Mouse (Mus musculus): ENCODE measurements around the gene Hspbap1. TPM values are rescaled to one million over a fixed set of nuclear protein-coding genes. Genes with fewer than 3 reads are reported as not detected.

Hspbap1 gene
- polyA plus RNA-seq, 1 experiment from 2014 or later: 30.4 TPM

DNA sequence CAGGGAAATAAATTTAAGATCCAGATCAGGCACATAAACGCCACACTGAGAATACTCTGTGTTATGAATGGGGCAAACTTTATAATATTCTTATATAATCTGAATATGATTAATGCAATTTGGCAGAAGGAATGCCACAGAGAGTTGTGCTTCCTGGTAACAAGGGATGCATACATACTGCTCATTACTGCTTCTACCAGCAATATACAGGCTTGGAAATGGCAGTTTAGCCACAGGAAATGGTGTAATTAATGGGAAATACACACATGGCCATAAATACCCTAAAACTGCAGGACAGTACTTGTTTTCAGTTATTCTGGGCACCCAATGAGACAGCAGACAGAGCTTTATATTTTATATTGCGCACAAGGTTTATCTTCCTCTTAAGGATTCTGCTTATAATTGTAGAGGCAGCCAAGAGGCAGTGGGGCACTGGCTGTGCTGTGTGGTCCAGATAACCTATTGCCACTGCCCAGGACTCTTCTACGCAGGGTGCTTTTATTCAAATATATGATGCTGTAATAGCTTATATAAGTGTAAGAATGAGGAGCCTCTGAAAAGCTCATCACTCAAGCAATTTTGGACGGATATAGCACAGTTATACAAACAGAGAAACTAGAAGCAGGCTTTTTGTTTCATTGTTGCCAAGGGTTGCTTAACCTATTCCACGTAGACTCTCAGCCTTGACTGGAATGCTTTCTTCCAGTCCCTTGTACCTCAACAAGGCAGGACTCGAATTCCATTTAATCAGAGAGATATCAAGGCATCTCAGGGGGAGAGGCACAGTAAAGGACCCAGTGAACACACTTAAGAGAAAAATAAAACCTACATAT lies 14.5 kb upstream of the Hspbap1 start:
- 76% methylated on average over 6 of the region's 6 CpGs for WGBS
- H3K4me1 ChIP-seq (replicated peaks; ENCODE audit: control insufficient read depth, insufficient read depth, low read length): peaks cover 10% of the 10 kb centered on the region
- H3K36me3 ChIP-seq (ENCODE audit: control insufficient read depth, insufficient read depth, low read length): no peaks in the 10 kb centered on the region
- H3K27ac ChIP-seq (ENCODE audit: low read depth, low read length): no peak overlapping the region
- H3K9ac ChIP-seq (ENCODE audit: low read depth, low read length): no peak overlapping the region
- no peak for DNase-seq (ENCODE audit: low spot score)
- no peaks in the 10 kb centered on the region for H3K9me3 ChIP-seq (ENCODE audit: control insufficient read depth, low read length)
- no peaks in the 10 kb centered on the region for H3K27me3 ChIP-seq (replicated peaks; ENCODE audit: control insufficient read depth, insufficient read depth, low read length)
- no peak overlapping the region for H3K4me3 ChIP-seq (ENCODE audit: low read depth, low read length)
- no peak; the same call in 1 of the 2 replicates for ATAC-seq (replicated peaks; ENCODE audit: low FRiP score)
- no peak overlapping the region for H3K4me2 ChIP-seq

DNA sequence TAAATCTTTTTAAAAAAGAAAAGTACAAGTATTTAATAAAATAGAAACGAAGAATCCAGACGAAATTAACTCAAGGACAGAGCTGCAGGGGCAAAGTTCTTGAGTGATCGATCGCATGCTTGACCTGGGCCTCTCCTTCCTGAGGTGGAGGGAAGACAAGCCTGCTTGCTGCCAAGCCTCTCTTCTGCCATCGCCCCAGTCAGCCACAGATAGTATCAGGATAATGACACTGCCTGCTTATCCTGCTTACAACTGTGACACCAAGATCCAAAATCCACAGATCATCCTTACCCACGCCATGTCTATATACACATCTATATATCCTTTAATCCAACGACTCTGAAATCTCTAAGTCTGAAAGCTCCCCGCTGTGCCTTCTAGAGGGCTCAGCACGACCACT lies 13.5 kb upstream of the Hspbap1 start:
- Histone ChIP-seq H3K4me3 (ENCODE audit: low read depth, low read length) (no peak overlapping the region), H3K9ac (ENCODE audit: low read depth, low read length) (no peak overlapping the region), H3K27ac (ENCODE audit: low read depth, low read length) (no peak overlapping the region), H3K36me3 (ENCODE audit: control insufficient read depth, insufficient read depth, low read length) (no peaks in the 10 kb centered on the region), H3K9me3 (ENCODE audit: control insufficient read depth, low read length) (no peaks in the 10 kb centered on the region), H3K4me2 (no peak overlapping the region), H3K4me1 (replicated peaks; ENCODE audit: control insufficient read depth, insufficient read depth, low read length) (peaks cover 10% of the 10 kb centered on the region), H3K27me3 (replicated peaks; ENCODE audit: control insufficient read depth, insufficient read depth, low read length) (no peaks in the 10 kb centered on the region)
- ATAC-seq (replicated peaks; ENCODE audit: low FRiP score): no peak
- DNase-seq (ENCODE audit: low spot score): no peak
- 75% methylated on average over 9 of the region's 9 CpGs for WGBS

DNA sequence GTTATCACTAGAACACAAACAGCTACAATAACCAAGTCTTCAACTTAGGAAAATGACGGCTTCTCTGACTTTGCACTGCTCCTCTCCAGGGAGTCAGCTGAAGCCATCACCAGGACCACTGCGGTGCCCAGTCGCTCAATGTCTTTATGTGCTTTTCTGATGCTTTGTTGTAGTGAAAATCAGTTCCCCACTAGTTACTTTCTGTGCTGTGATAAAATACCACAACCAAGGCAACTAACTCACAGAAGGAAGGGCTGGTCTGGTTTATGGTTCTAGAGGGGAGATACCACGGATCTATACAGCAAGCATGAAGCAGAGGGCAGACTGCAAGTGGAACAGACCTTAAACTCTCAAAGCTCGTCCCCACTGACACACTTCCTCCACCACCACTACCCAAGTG lies 10.8 kb upstream of the Hspbap1 start:
- DNase-seq (ENCODE audit: low spot score) (no peak), ATAC-seq (replicated peaks; ENCODE audit: low FRiP score) (no peak)
- H3K4me2 ChIP-seq: no peak overlapping the region
- H3K4me3 ChIP-seq (ENCODE audit: low read depth, low read length): no peak overlapping the region
- H3K9ac ChIP-seq (ENCODE audit: low read depth, low read length): no peak overlapping the region
- no peaks in the 10 kb centered on the region for H3K9me3 ChIP-seq (ENCODE audit: control insufficient read depth, low read length)
- WGBS: 74% methylated on average over 5 of the region's 5 CpGs
- H3K27ac ChIP-seq (ENCODE audit: low read depth, low read length): no peak overlapping the region
- no peaks in the 10 kb centered on the region for H3K27me3 ChIP-seq (replicated peaks; ENCODE audit: control insufficient read depth, insufficient read depth, low read length)
- peaks cover 17% of the 10 kb centered on the region for H3K4me1 ChIP-seq (replicated peaks; ENCODE audit: control insufficient read depth, insufficient read depth, low read length)
- H3K36me3 ChIP-seq (ENCODE audit: control insufficient read depth, insufficient read depth, low read length): no peaks in the 10 kb centered on the region

DNA sequence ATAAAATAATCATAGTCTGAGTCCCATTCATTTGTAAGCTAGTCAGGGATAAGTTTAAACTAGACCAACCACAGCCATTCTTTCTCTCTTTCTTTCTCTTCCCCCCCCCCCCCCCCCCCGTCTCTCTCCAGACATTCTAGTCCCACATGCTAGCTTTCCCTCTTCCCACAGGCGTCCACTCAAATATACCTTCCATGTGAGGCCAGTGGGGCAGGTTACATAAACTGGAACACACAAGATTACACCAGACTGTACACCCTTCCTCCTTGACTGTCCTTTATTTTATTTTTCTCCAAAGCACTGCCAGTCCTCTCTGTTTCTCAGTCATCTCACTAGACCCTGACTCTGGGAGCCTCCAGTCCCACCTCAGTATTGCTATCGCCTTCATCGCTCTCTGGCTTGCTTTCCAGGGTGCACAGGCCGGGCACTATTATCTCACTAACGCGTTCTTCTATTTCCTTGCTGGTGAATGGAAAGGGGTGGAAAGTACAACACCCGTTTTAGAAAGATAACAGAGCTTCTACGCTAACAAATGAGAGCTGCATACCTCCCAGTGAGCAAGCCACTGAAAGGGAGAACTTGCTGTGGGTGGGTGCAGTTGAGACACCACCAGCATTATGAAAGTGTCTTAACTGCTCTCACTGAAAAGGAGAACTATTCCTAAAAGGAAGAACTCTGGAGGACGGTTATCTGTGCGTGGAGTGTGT lies 6.4 kb upstream of the Hspbap1 start:
- H3K9me3 ChIP-seq (ENCODE audit: control insufficient read depth, low read length): no peaks in the 10 kb centered on the region
- ATAC-seq (replicated peaks; ENCODE audit: low FRiP score) (peak; percentile 93), DNase-seq (ENCODE audit: low spot score) (peak; percentile 44)
- H3K4me2 ChIP-seq: peak overlapping the region; percentile 49
- no peaks in the 10 kb centered on the region for H3K27me3 ChIP-seq (replicated peaks; ENCODE audit: control insufficient read depth, insufficient read depth, low read length)
- H3K4me3 ChIP-seq (ENCODE audit: low read depth, low read length): no peak overlapping the region
- WGBS: 29% methylated on average over 10 of the region's 11 CpGs
- no peaks in the 10 kb centered on the region for H3K36me3 ChIP-seq (ENCODE audit: control insufficient read depth, insufficient read depth, low read length)
- peak overlapping the region; percentile 96 for H3K27ac ChIP-seq (ENCODE audit: low read depth, low read length)
- H3K9ac ChIP-seq (ENCODE audit: low read depth, low read length): peak overlapping the region; percentile 56; the same call in 1 of the 2 replicates
- H3K4me1 ChIP-seq (replicated peaks; ENCODE audit: control insufficient read depth, insufficient read depth, low read length): peaks cover 17% of the 10 kb centered on the region

- no peak overlapping the region for H3K9ac ChIP-seq (ENCODE audit: low read depth, low read length)
- 41% methylated on average over 1 of the region's 1 CpGs for WGBS
- DNase-seq (ENCODE audit: low spot score) (no peak), ATAC-seq (replicated peaks; ENCODE audit: low FRiP score) (no peak; the same call in 1 of the 2 replicates)
- peak overlapping the region; percentile 0; the same call in 1 of the 2 replicates for H3K4me2 ChIP-seq
- peak overlapping the region; percentile 33; the same call in 1 of the 2 replicates for H3K27ac ChIP-seq (ENCODE audit: low read depth, low read length)
- no peaks in the 10 kb centered on the region for H3K9me3 ChIP-seq (ENCODE audit: control insufficient read depth, low read length)
- no peaks in the 10 kb centered on the region for H3K27me3 ChIP-seq (replicated peaks; ENCODE audit: control insufficient read depth, insufficient read depth, low read length)
- H3K36me3 ChIP-seq (ENCODE audit: control insufficient read depth, insufficient read depth, low read length): no peaks in the 10 kb centered on the region
- no peak overlapping the region for H3K4me3 ChIP-seq (ENCODE audit: low read depth, low read length)
- H3K4me1 ChIP-seq (replicated peaks; ENCODE audit: control insufficient read depth, insufficient read depth, low read length): peaks cover 19% of the 10 kb centered on the region
These were observed 5.2 kb upstream of the Hspbap1 start for GRCm38 (mm10) chr16:35764941-35765340.

DNA sequence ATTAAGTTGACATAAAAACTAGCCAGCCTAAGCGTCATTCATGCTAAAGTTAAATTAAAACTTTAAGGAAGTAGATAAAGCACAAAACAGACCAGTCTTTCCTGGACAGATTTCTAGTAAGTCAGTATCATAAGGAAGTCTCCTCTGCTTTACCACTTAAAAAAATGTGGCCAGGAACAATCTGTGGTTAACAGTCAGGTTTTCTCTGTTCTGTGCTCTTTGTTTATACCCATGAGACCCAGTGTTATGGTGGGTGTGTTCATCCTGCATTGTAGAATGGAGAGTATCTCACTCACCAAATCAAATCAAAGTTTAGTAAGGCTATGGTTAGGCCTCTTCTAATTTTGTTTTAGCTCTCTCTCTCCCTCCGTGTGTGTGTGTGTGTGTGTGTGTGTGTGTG lies 4.7 kb upstream of the Hspbap1 start:
- Histone ChIP-seq H3K4me3 (ENCODE audit: low read depth, low read length) (no peak overlapping the region), H3K36me3 (ENCODE audit: control insufficient read depth, insufficient read depth, low read length) (no peaks in the 10 kb centered on the region), H3K4me1 (replicated peaks; ENCODE audit: control insufficient read depth, insufficient read depth, low read length) (peaks cover 19% of the 10 kb centered on the region), H3K9ac (ENCODE audit: low read depth, low read length) (no peak overlapping the region), H3K27me3 (replicated peaks; ENCODE audit: control insufficient read depth, insufficient read depth, low read length) (no peaks in the 10 kb centered on the region), H3K27ac (ENCODE audit: low read depth, low read length) (no peak overlapping the region), H3K4me2 (no peak overlapping the region), H3K9me3 (ENCODE audit: control insufficient read depth, low read length) (no peaks in the 10 kb centered on the region)
- DNase-seq (ENCODE audit: low spot score): no peak
- WGBS: 65% methylated on average over 2 of the region's 2 CpGs
- ATAC-seq (replicated peaks; ENCODE audit: low FRiP score): no peak

- Histone ChIP-seq H3K9ac (ENCODE audit: low read depth, low read length) (no peak overlapping the region), H3K4me1 (replicated peaks; ENCODE audit: control insufficient read depth, insufficient read depth, low read length) (peaks cover 26% of the 10 kb centered on the region), H3K27ac (ENCODE audit: low read depth, low read length) (no peak overlapping the region), H3K4me2 (no peak overlapping the region; the same call in 1 of the 2 replicates), H3K27me3 (replicated peaks; ENCODE audit: control insufficient read depth, insufficient read depth, low read length) (no peaks in the 10 kb centered on the region), H3K36me3 (ENCODE audit: control insufficient read depth, insufficient read depth, low read length) (no peaks in the 10 kb centered on the region), H3K4me3 (ENCODE audit: low read depth, low read length) (no peak overlapping the region), H3K9me3 (ENCODE audit: control insufficient read depth, low read length) (no peaks in the 10 kb centered on the region)
- ATAC-seq (replicated peaks; ENCODE audit: low FRiP score) (no peak), DNase-seq (ENCODE audit: low spot score) (no peak)
- 83% methylated on average over 3 of the region's 3 CpGs for WGBS
These were observed 3.8 kb upstream of the Hspbap1 start for GRCm38 (mm10) chr16:35766366-35766765.

DNA sequence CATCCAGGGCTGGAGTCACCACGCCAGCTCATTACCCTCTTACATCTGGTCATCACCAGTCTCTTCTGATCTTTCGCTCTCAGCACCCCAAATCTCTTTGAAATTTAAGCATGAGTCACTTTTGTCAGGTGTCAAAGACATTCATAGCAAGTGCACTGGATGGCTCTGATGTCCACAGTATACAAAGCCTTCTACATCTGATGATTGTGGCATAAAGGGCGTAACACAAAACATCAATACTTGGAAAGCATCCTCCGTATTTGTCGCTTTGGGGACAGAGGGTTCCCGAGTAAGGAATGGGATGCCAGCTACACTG lies 1.7 kb upstream of the Hspbap1 start:
- H3K9me3 ChIP-seq (ENCODE audit: control insufficient read depth, low read length): no peaks in the 10 kb centered on the region
- no peaks in the 10 kb centered on the region for H3K27me3 ChIP-seq (replicated peaks; ENCODE audit: control insufficient read depth, insufficient read depth, low read length)
- peak overlapping the region; percentile 86 for H3K4me3 ChIP-seq (ENCODE audit: low read depth, low read length)
- H3K27ac ChIP-seq (ENCODE audit: low read depth, low read length): peak overlapping the region; percentile 63
- H3K9ac ChIP-seq (ENCODE audit: low read depth, low read length): peak overlapping the region; percentile 80
- H3K4me2 ChIP-seq: peak overlapping the region; percentile 96
- no peak for ATAC-seq (replicated peaks; ENCODE audit: low FRiP score)
- DNase-seq (ENCODE audit: low spot score): no peak
- no peaks in the 10 kb centered on the region for H3K36me3 ChIP-seq (ENCODE audit: control insufficient read depth, insufficient read depth, low read length)
- WGBS: 26% methylated on average over 6 of the region's 6 CpGs
- H3K4me1 ChIP-seq (replicated peaks; ENCODE audit: control insufficient read depth, insufficient read depth, low read length): peaks cover 25% of the 10 kb centered on the region
